Mouse (Mus musculus): ENCODE data around the gene Gm5269.

Gene Gm5269

GRCm38 (mm10) chr1:45877463-45877862, 12.6 kb downstream of the Gm5269 start:
- DNase-seq (ENCODE audit: low spot score in 2 of 2) = no peak

GRCm38 (mm10) chr1:45876450-45877198, 13.4 kb downstream of the Gm5269 start:
- no peak for DNase-seq (ENCODE audit: low spot score in 2 of 2)

- DNase-seq (ENCODE audit: low spot score in 2 of 2) = no peak
Observed at GRCm38 (mm10) chr1:45875640-45876039, 14.4 kb downstream of the Gm5269 start.

GRCm38 (mm10) chr1:45873250-45873649, 16.8 kb downstream of the Gm5269 start:
- no peak for DNase-seq (ENCODE audit: low spot score in 2 of 2)

- DNase-seq (ENCODE audit: low spot score in 2 of 2) = no peak
Observed at GRCm38 (mm10) chr1:45868479-45869137, 21.5 kb downstream of the Gm5269 start.

- no peak for DNase-seq (ENCODE audit: low spot score in 2 of 2)
Observed at GRCm38 (mm10) chr1:45868050-45868449, 22.0 kb downstream of the Gm5269 start.

- DNase-seq (ENCODE audit: low spot score in 2 of 2) = no peak
Observed at GRCm38 (mm10) chr1:45866288-45867018, 23.6 kb downstream of the Gm5269 start.

DNA sequence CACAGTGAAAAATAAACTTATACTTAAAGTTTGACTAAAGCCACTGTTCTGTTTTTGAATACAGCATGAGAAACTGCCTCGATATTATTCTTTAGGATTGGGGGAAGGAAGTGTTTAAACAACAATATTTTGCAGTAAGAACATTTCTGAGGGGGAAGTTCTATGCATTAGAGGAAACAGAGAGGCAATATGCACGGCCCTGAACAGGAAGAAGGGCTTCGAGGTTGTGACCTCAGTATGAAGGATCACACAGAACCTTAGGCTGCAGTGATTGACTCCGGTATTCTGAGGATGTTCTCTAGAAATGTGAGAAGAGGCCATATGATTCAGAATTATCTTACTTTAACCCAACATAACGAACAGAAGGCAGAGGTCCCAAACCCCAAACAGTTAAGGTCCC, 24.3 kb downstream of the Gm5269 start:
- DNase-seq (ENCODE audit: low spot score in 2 of 2) = no peak

- no peak for DNase-seq (ENCODE audit: low spot score in 2 of 2)
Observed at GRCm38 (mm10) chr1:45865316-45865715, 24.8 kb downstream of the Gm5269 start.

GRCm38 (mm10) chr1:45864564-45865014, 25.5 kb downstream of the Gm5269 start:
- DNase-seq (ENCODE audit: low spot score in 2 of 2) = no peak

- no peak for DNase-seq (ENCODE audit: low spot score in 2 of 2)
Observed at GRCm38 (mm10) chr1:45863641-45864040, 26.4 kb downstream of the Gm5269 start.

DNA sequence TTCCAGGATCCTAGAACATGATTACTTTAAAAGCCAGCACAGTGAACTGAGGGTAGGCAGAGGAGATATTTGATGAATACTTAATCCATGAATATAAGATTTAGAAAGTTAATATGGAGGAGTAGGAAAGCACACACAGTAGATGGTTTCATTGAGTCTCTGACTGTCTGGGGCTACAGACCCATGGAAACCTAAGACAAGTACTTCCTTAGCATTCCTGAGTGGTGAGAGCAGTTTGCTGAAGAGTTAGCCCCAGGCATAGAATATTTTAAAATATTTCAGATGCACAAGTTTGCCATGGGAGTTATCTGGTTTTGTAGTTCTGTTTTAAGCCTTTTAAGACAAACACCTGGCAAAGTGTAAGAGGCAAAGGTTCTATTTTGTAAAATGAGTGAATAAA, 28.9 kb downstream of the Gm5269 start:
- DNase-seq (ENCODE audit: low spot score in 2 of 2) = no peak

DNA sequence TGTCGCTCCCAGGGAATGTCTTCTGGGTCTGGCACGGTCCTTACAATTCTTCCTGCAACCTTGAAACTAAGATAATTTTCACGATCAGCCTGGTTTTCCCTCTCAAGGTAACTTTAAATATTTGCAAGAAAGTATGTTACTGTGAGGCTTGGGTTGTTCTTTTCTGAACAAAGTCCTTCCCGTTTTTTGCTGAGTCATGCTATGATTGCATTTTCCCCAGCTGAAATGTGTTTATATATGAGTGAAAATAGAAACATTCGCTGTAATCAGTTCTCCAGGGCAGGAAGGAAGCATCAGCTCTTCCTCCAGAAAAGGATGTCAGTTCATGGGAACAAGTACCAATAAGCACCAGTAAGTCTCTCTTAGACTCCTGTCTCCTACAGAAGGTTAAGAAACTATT, 29.7 kb downstream of the Gm5269 start:
- no peak for DNase-seq (ENCODE audit: low spot score in 2 of 2)

DNA sequence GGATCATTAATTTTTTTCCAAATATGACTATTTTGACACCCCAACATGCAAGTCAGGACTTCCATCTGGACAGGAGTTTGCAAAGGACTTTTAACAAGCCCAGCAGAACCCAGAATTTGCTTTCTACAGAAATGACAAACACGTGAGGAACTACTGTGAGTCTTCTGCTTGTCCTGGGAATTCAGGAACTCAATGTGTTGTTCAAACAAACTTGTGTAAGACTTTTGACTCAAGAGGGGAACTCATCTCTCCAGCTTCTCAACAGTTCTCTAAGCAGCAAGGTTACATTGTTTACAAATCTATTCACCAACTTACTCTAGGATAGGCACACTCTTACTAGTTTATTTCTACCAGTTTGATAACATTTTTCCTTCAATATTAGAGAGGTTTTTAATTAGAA, 32.0 kb downstream of the Gm5269 start:
- no peak for DNase-seq (ENCODE audit: low spot score in 2 of 2)

GRCm38 (mm10) chr1:45845466-45845865, 44.6 kb downstream of the Gm5269 start:
- no peak for DNase-seq (ENCODE audit: low spot score in 2 of 2)

Data from cerebellum, postnatal 4 days (tissue).